Mouse (Mus musculus) testis, adult 2 months (tissue): ENCODE results near the gene Stambp. TPM values are rescaled to one million over a fixed set of nuclear protein-coding genes. Genes with fewer than 3 reads are reported as not detected.

Experiments used
- H3K27ac ChIP-seq: fragments of 200-500 bp; 2 replicates; pipeline ENCODE4 v1.5.1; 2012; ENCODE audit warnings: low read depth, low read length; ENCODE audit not compliant: control insufficient read depth, insufficient read depth
- H3K27me3 ChIP-seq: fragments of 200-500 bp; 2 replicates; pipeline ENCODE4 v1.6.1; 2012; ENCODE audit warnings: mild to moderate bottlenecking, low read length, moderate library complexity; ENCODE audit not compliant: control insufficient read depth, insufficient read depth
- H3K36me3 ChIP-seq: fragments of 200-500 bp; 2 replicates; pipeline ENCODE4 v1.6.1; 2012; ENCODE audit warnings: mild to moderate bottlenecking, low read length; ENCODE audit not compliant: control insufficient read depth, insufficient read depth
- H3K4me1 ChIP-seq: fragments of 200-500 bp; 2 replicates; pipeline ENCODE4 v1.6.1; 2012; ENCODE audit warnings: low read length; ENCODE audit not compliant: control insufficient read depth, insufficient read depth
- H3K4me3 ChIP-seq: fragments of 200-500 bp; 2 replicates; pipeline ENCODE4 v1.5.1; 2012; ENCODE audit warnings: low read depth, mild to moderate bottlenecking, low read length, moderate library complexity, mixed read lengths; ENCODE audit not compliant: control insufficient read depth
- CTCF ChIP-seq: fragments of 200-500 bp; IDR thresholded peaks from 2 replicates; pipeline ENCODE4 v1.5.1; 2012; ENCODE audit warnings: low read depth, mild to moderate bottlenecking, inconsistent platforms, low read length, moderate library complexity; ENCODE audit not compliant: control insufficient read depth, insufficient read depth, insufficient replicate concordance
- POLR2A ChIP-seq: fragments of 200-500 bp; IDR thresholded peaks from 2 replicates; pipeline ENCODE4 v1.6.1; 2012; ENCODE audit warnings: low read depth, mild to moderate bottlenecking, inconsistent platforms, low read length, moderate library complexity; ENCODE audit not compliant: control insufficient read depth
- polyA plus RNA-seq: library from polyadenylated mRNA; depleted of rRNA; stranded (reverse); fragments of >200 nt; gene quantifications from 2 replicates; pipeline ENCODE4 v1.2.3, GENCODE M21; 2012

Gene Stambp
- polyA plus RNA-seq, 1 experiment = 44.6 TPM

GRCm38 (mm10) chr6:83507168-83507546, 65.4 kb downstream of the Stambp start:
- Histone ChIP-seq H3K27ac (peak overlapping the region; percentile 61), H3K36me3 (no peaks in the 10 kb centered on the region), H3K4me1 (peaks cover 2% of the 10 kb centered on the region), H3K4me3 (peak overlapping the region; percentile 89), H3K27me3 (no peaks in the 10 kb centered on the region)
- TF ChIP-seq CTCF (no peak), POLR2A (no peak)

- H3K4me3 ChIP-seq = peak within 1 kb of the TSS; percentile 89
- peak within 1 kb of the TSS; percentile 86 for H3K27ac ChIP-seq
- TF ChIP-seq CTCF (no peak), POLR2A (peak; percentile 93)
- H3K4me1 ChIP-seq = peaks cover 2% of the 10 kb centered on the region
- no peaks in the 10 kb centered on the region for H3K36me3 ChIP-seq
- no peaks in the 10 kb centered on the region for H3K27me3 ChIP-seq
Observed at GRCm38 (mm10) chr6:83506258-83507167, 66.0 kb downstream of the Stambp start, which contains the start of gene Dguok. Dguok (minus strand) TSS chr6:83506969.

- Histone ChIP-seq H3K4me1 (peaks cover 2% of the 10 kb centered on the region), H3K27me3 (no peaks in the 10 kb centered on the region), H3K27ac (no peak overlapping the region), H3K36me3 (no peaks in the 10 kb centered on the region), H3K4me3 (no peak overlapping the region)
- TF ChIP-seq CTCF = no peak
- TF ChIP-seq POLR2A = no peak
Observed at GRCm38 (mm10) chr6:83505554-83505953, 67.0 kb downstream of the Stambp start.

GRCm38 (mm10) chr6:83503361-83503760, 69.2 kb downstream of the Stambp start:
- H3K27ac ChIP-seq = no peak overlapping the region
- no peak for TF ChIP-seq CTCF
- TF ChIP-seq POLR2A = no peak

GRCm38 (mm10) chr6:83502656-83503055, 69.9 kb downstream of the Stambp start:
- TF ChIP-seq CTCF (peak; percentile 4; the same call in 1 of the 2 replicates), POLR2A (no peak)
- Histone ChIP-seq H3K27ac (0 out of 2 replicates have a peak overlapping the region, but pooled peaks have one; percentile 16), H3K36me3 (no peaks in the 10 kb centered on the region), H3K4me3 (no peak overlapping the region), H3K27me3 (no peaks in the 10 kb centered on the region), H3K4me1 (peaks cover 3% of the 10 kb centered on the region)

More at GRCm38 (mm10) chr6:83503361-83503760, 69.2 kb downstream of the Stambp start:
- no peaks in the 10 kb centered on the region for H3K27me3 ChIP-seq
- H3K4me1 ChIP-seq = peaks cover 2% of the 10 kb centered on the region
- no peaks in the 10 kb centered on the region for H3K36me3 ChIP-seq
- H3K4me3 ChIP-seq = no peak overlapping the region

- no peaks in the 10 kb centered on the region for H3K36me3 ChIP-seq
- TF ChIP-seq POLR2A = no peak
- no peak for TF ChIP-seq CTCF
- no peak overlapping the region for H3K4me3 ChIP-seq
- H3K27ac ChIP-seq = peak overlapping the region; percentile 3; the same call in 1 of the 2 replicates
- H3K4me1 ChIP-seq = peaks cover 8% of the 10 kb centered on the region
- H3K27me3 ChIP-seq = no peaks in the 10 kb centered on the region
Observed at GRCm38 (mm10) chr6:83501524-83502310, 70.8 kb downstream of the Stambp start.

- Histone ChIP-seq H3K27ac (no peak overlapping the region), H3K36me3 (no peaks in the 10 kb centered on the region), H3K27me3 (no peaks in the 10 kb centered on the region), H3K4me3 (no peak overlapping the region), H3K4me1 (peaks cover 6% of the 10 kb centered on the region)
- TF ChIP-seq POLR2A = no peak
- TF ChIP-seq CTCF = peak; percentile 73; the same call in 1 of the 2 replicates
Observed at GRCm38 (mm10) chr6:83500462-83500861, 72.1 kb downstream of the Stambp start.
